Mouse (Mus musculus) embryonic facial prominence, embryonic 12.5 days (tissue): ENCODE results near the gene Immt. TPM values are rescaled to one million over a fixed set of nuclear protein-coding genes. Genes with fewer than 3 reads are reported as not detected.

ENCODE experiments used
- ATAC-seq: fragments of 200-750 bp; cut with Nextera tagmentation; 2 replicates; pipeline ENCODE4 v1.8.0; 2017; ENCODE audit not compliant: insufficient number of reproducible peaks, insufficient read depth, low FRiP score, low TSS enrichment
- H3K27ac ChIP-seq: fragments of 300-500 bp; sonication (generic); 2 replicates; pipeline ENCODE4 v1.5.1; 2016; ENCODE audit warnings: mild to moderate bottlenecking
- H3K27me3 ChIP-seq: fragments of 300-500 bp; sonication (generic); 2 replicates; pipeline ENCODE4 v1.6.1; 2016; ENCODE audit warnings: mild to moderate bottlenecking, moderate library complexity
- H3K36me3 ChIP-seq: fragments of 300-500 bp; sonication (generic); 2 replicates; pipeline ENCODE4 v1.6.1; 2016; ENCODE audit warnings: mild to moderate bottlenecking
- H3K4me1 ChIP-seq: fragments of 300-500 bp; sonication (generic); 2 replicates; pipeline ENCODE4 v1.6.1; 2016
- H3K4me2 ChIP-seq: fragments of 300-500 bp; sonication (generic); replicated peaks from 2 replicates; pipeline ENCODE4 v1.6.1; 2016; ENCODE audit warnings: mild to moderate bottlenecking, moderate library complexity
- H3K4me3 ChIP-seq: fragments of 300-500 bp; sonication (generic); 2 replicates; pipeline ENCODE4 v1.5.1; 2016; ENCODE audit warnings: mild to moderate bottlenecking
- H3K9ac ChIP-seq: fragments of 300-500 bp; sonication (generic); 2 replicates; pipeline ENCODE4 v1.6.1; 2016; ENCODE audit warnings: mild to moderate bottlenecking, moderate library complexity
- H3K9me3 ChIP-seq: fragments of 300-500 bp; sonication (generic); 2 replicates; pipeline ENCODE4 v1.6.1; 2016; ENCODE audit warnings: mild to moderate bottlenecking, moderate library complexity
- WGBS: fragments of 180-500 bp; shearing (Covaris S2); methylation state at CpG from one replicate; pipeline ENCODE4 v1.1.7; 2016; 5-methylcytosine and 5-hydroxymethylcytosine counted together
- polyA plus RNA-seq: library from polyadenylated mRNA; unstranded; fragments of >200 nt; fragmentation: Nextera tagmentation; extraction: Ambion mirVana; gene quantifications from 2 replicates; pipeline ENCODE4 v1.2.1, GENCODE M21; 2016

Immt gene
- polyA plus RNA-seq, 1 experiment from 2014 or later, result 173 TPM

GRCm38 (mm10) chr6:71867751-71868150, 36.6 kb downstream of the Immt start:
- ATAC-seq, result no peak
- H3K27me3 ChIP-seq, result no peaks in the 10 kb centered on the region
- H3K9me3 ChIP-seq, result no peaks in the 10 kb centered on the region
- no peak overlapping the region for H3K4me2 ChIP-seq
- no peak overlapping the region for H3K4me3 ChIP-seq
- peaks cover 70% of the 10 kb centered on the region for H3K36me3 ChIP-seq
- no peaks in the 10 kb centered on the region for H3K4me1 ChIP-seq
- H3K9ac ChIP-seq, result no peak overlapping the region
- H3K27ac ChIP-seq, result no peak overlapping the region
- WGBS, result 74% methylated on average over 2 of the region's 2 CpGs

- H3K4me2 ChIP-seq, result no peak overlapping the region
- whole genome bisulfite sequencing, result 92% methylated on average over 1 of the region's 1 CpGs
- H3K4me1 ChIP-seq, result no peaks in the 10 kb centered on the region
- no peak overlapping the region for H3K27ac ChIP-seq
- peaks cover 69% of the 10 kb centered on the region for H3K36me3 ChIP-seq
- H3K4me3 ChIP-seq, result no peak overlapping the region
- H3K9ac ChIP-seq, result no peak overlapping the region
- ATAC-seq, result no peak
- no peaks in the 10 kb centered on the region for H3K27me3 ChIP-seq
- no peaks in the 10 kb centered on the region for H3K9me3 ChIP-seq
These were observed 37.7 kb downstream of the Immt start for GRCm38 (mm10) chr6:71868809-71869208.

- Histone ChIP-seq H3K27ac (no peak overlapping the region), H3K9ac (no peak overlapping the region), H3K27me3 (no peaks in the 10 kb centered on the region), H3K4me1 (no peaks in the 10 kb centered on the region), H3K4me3 (no peak overlapping the region), H3K9me3 (no peaks in the 10 kb centered on the region), H3K4me2 (no peak overlapping the region), H3K36me3 (peaks cover 72% of the 10 kb centered on the region)
- no peak for ATAC-seq
- 96% methylated on average over 9 of the region's 9 CpGs for WGBS
These were observed 40.3 kb downstream of the Immt start for GRCm38 (mm10) chr6:71871396-71871795.

- H3K4me1 ChIP-seq, result no peaks in the 10 kb centered on the region
- H3K4me2 ChIP-seq, result no peak overlapping the region
- H3K36me3 ChIP-seq, result peaks cover 79% of the 10 kb centered on the region
- WGBS, result 92% methylated on average over 3 of the region's 3 CpGs
- no peak overlapping the region for H3K4me3 ChIP-seq
- no peak overlapping the region for H3K9ac ChIP-seq
- ATAC-seq, result no peak
- no peaks in the 10 kb centered on the region for H3K27me3 ChIP-seq
- no peaks in the 10 kb centered on the region for H3K9me3 ChIP-seq
- H3K27ac ChIP-seq, result no peak overlapping the region
These were observed 47.0 kb downstream of the Immt start for GRCm38 (mm10) chr6:71877965-71878760.

GRCm38 (mm10) chr6:71893263-71893662, 62.1 kb downstream of the Immt start:
- H3K4me1 ChIP-seq, result no peaks in the 10 kb centered on the region
- H3K27ac ChIP-seq, result no peak overlapping the region
- no peak for ATAC-seq
- no peak overlapping the region for H3K4me2 ChIP-seq
- H3K4me3 ChIP-seq, result no peak overlapping the region
- WGBS, result 89% methylated on average over 4 of the region's 4 CpGs
- no peaks in the 10 kb centered on the region for H3K9me3 ChIP-seq
- no peaks in the 10 kb centered on the region for H3K27me3 ChIP-seq
- H3K36me3 ChIP-seq, result peaks cover 89% of the 10 kb centered on the region
- H3K9ac ChIP-seq, result no peak overlapping the region

- Histone ChIP-seq H3K9ac (peak overlapping the region; percentile 60), H3K36me3 (peaks cover 28% of the 10 kb centered on the region)
- WGBS, result 5% methylated on average over 4 of the region's 4 CpGs
These were observed 76.6 kb downstream of the Immt start for GRCm38 (mm10) chr6:71907702-71908235.

GRCm38 (mm10) chr6:71908481-71909381, 77.6 kb downstream of the Immt start, which contains the start of the genes Ptcd3 and Polr1a:
Ptcd3 (minus strand) TSS chr6:71908750.
Polr1a (plus strand) TSS chr6:71909053.
- 0 out of 2 replicates have a peak within 1 kb of the TSS, but pooled peaks have one; percentile 26 for H3K27ac ChIP-seq
- peak within 1 kb of the TSS; percentile 57 for H3K4me3 ChIP-seq
- no peaks in the 10 kb centered on the region for H3K27me3 ChIP-seq
- H3K4me2 ChIP-seq, result peak within 1 kb of the TSS; percentile 83
- H3K4me1 ChIP-seq, result peaks cover 24% of the 10 kb centered on the region; the same call in 1 of the 2 replicates
- peaks cover 23% of the 10 kb centered on the region for H3K36me3 ChIP-seq
- H3K9ac ChIP-seq, result peak within 1 kb of the TSS; percentile 60
- under 1% methylated on average over 56 of the region's 58 CpGs for WGBS
- peak; percentile 88 for ATAC-seq
- H3K9me3 ChIP-seq, result no peaks in the 10 kb centered on the region

More at GRCm38 (mm10) chr6:71907702-71908235, 76.6 kb downstream of the Immt start:
- no peak overlapping the region for H3K27ac ChIP-seq
- no peak for ATAC-seq
- peak overlapping the region; percentile 57 for H3K4me3 ChIP-seq
- no peaks in the 10 kb centered on the region for H3K27me3 ChIP-seq
- H3K4me2 ChIP-seq, result peak overlapping the region; percentile 83
- peaks cover 24% of the 10 kb centered on the region; the same call in 1 of the 2 replicates for H3K4me1 ChIP-seq
- H3K9me3 ChIP-seq, result no peaks in the 10 kb centered on the region

GRCm38 (mm10) chr6:71909384-71909783, 78.3 kb downstream of the Immt start:
- Histone ChIP-seq H3K27ac (0 out of 2 replicates have a peak overlapping the region, but pooled peaks have one; percentile 26), H3K27me3 (no peaks in the 10 kb centered on the region), H3K4me2 (peak overlapping the region; percentile 42), H3K36me3 (peaks cover 16% of the 10 kb centered on the region), H3K4me3 (peak overlapping the region; percentile 57), H3K9me3 (no peaks in the 10 kb centered on the region), H3K9ac (peak overlapping the region; percentile 60; the same call in 1 of the 2 replicates), H3K4me1 (peaks cover 24% of the 10 kb centered on the region; the same call in 1 of the 2 replicates)
- ATAC-seq, result peak; percentile 50; the same call in 1 of the 2 replicates
- 28% methylated on average over 10 of the region's 10 CpGs for WGBS

GRCm38 (mm10) chr6:71909840-71910239, 78.7 kb downstream of the Immt start:
- H3K4me2 ChIP-seq, result peak overlapping the region; percentile 42
- no peaks in the 10 kb centered on the region for H3K27me3 ChIP-seq
- ATAC-seq, result no peak
- H3K36me3 ChIP-seq, result peaks cover 13% of the 10 kb centered on the region
- no peak overlapping the region for H3K9ac ChIP-seq
- peaks cover 24% of the 10 kb centered on the region; the same call in 1 of the 2 replicates for H3K4me1 ChIP-seq
- peak overlapping the region; percentile 57 for H3K4me3 ChIP-seq
- no peaks in the 10 kb centered on the region for H3K9me3 ChIP-seq
- 77% methylated on average over 6 of the region's 6 CpGs for WGBS
- H3K27ac ChIP-seq, result no peak overlapping the region

- no peak overlapping the region for H3K27ac ChIP-seq
- WGBS, result 83% methylated on average over 5 of the region's 5 CpGs
- H3K36me3 ChIP-seq, result peaks cover 12% of the 10 kb centered on the region
These were observed 80.7 kb downstream of the Immt start for GRCm38 (mm10) chr6:71911686-71912450.

More at GRCm38 (mm10) chr6:71911686-71912450, 80.7 kb downstream of the Immt start:
- H3K27me3 ChIP-seq, result no peaks in the 10 kb centered on the region
- no peak overlapping the region for H3K4me3 ChIP-seq
- no peak overlapping the region for H3K9ac ChIP-seq
- no peak for ATAC-seq
- H3K4me2 ChIP-seq, result no peak overlapping the region
- H3K9me3 ChIP-seq, result no peaks in the 10 kb centered on the region
- H3K4me1 ChIP-seq, result peaks cover 24% of the 10 kb centered on the region; the same call in 1 of the 2 replicates
